Mouse (Mus musculus): ENCODE results near the gene Hectd4. TPM values are rescaled to one million over a fixed set of nuclear protein-coding genes. Genes with fewer than 3 reads are reported as not detected.

Hectd4 gene
- total RNA-seq, 4 experiments from 2014 or later = 22.7 to 39.2 (median 29.1) TPM

- DNase-seq = no peak
Measured at GRCm38 (mm10) chr5:121398146-121398964, 178.3 kb downstream of the Hectd4 start.

GRCm38 (mm10) chr5:121398965-121399462, 179.0 kb downstream of the Hectd4 start:
- no peak for DNase-seq

- DNase-seq = no peak
Measured at GRCm38 (mm10) chr5:121399540-121399939, 179.5 kb downstream of the Hectd4 start.

- no peak for DNase-seq
Measured at GRCm38 (mm10) chr5:121400064-121400463, 180.0 kb downstream of the Hectd4 start.

- no peak for DNase-seq
Measured at GRCm38 (mm10) chr5:121400849-121401248, 180.8 kb downstream of the Hectd4 start.

GRCm38 (mm10) chr5:121407856-121408255, 187.8 kb downstream of the Hectd4 start:
- no peak for DNase-seq

- DNase-seq = no peak
Measured at GRCm38 (mm10) chr5:121410975-121411374, 191.0 kb downstream of the Hectd4 start.

Other genes starting within 250 kb of the Hectd4 start
- 1 to 10 TPM; 3.5 to 9.1 (median 6.0) TPM for gene Rph3a, start 210.1 kb upstream of the Hectd4 start, total RNA-seq (2022)
- 100 to 1,000 TPM; 101 to 141 (median 124) TPM for gene Ptpn11, start 28.8 kb upstream of the Hectd4 start, total RNA-seq (2022)
- gene Rpl6, start 15.7 kb upstream of the Hectd4 start, total RNA-seq (2022) = 1,000 to 10,000 TPM in 2 of 4 experiments, 100 to 1,000 TPM in 2; 908 to 1,162 (median 1,035) TPM
- 10 to 100 TPM; 37.0 to 67.7 (median 52.0) TPM for gene Trafd1, start 165.4 kb downstream of the Hectd4 start, total RNA-seq (2022)
- 10 to 100 TPM; 33.4 to 40.0 (median 35.9) TPM for gene Naa25, start 177.7 kb downstream of the Hectd4 start, total RNA-seq (2022)
- 1 to 10 TPM; 3.2 to 7.3 (median 4.5) TPM for gene Tmem116, start 231.7 kb downstream of the Hectd4 start, total RNA-seq (2022)
- gene Erp29, start 232.3 kb downstream of the Hectd4 start, total RNA-seq (2022) = 100 to 1,000 TPM; 105 to 121 (median 115) TPM